Mouse (Mus musculus): ENCODE measurements at regions not wholly inside any gene's neighbourhood (a gene's known extent, or its start where the extent isn't known, plus 50 kb on each side); places are given as distances from the start of the nearest gene placed in this dataset.

DNA sequence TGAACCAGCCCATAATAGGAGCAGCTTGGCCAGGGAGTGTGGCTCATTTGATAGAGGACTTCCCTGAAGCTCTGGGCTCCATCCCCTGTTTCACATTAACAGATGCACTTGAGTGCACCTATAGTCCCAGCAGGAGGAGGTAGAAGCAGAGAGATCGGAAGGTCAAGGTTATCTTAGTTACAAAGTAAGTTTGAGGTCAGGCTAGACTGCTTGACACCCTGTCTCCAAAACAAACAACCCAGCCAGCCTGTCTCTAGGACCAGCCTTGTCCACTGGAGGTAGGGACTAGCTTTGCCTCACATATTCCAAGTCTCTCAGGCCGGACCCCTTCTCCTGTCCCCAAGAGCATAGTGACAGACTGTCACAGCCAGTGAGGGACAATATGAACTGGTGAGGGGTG, 88.9 kb upstream of the Ptpn1 start:
- Histone ChIP-seq H3K27ac (ENCODE audit: low read depth) (no peak overlapping the region), H3K4me3 (ENCODE audit: low read depth, low read length) (no peak overlapping the region), H3K4me2 (ENCODE audit: low read length) (no peak overlapping the region), H3K36me3 (ENCODE audit: control insufficient read depth, insufficient read depth, low read length) (no peaks in the 10 kb centered on the region), H3K9ac (ENCODE audit: low read length) (no peak overlapping the region), H3K9me3 (ENCODE audit: control insufficient read depth, low read length) (no peaks in the 10 kb centered on the region), H3K27me3 (replicated peaks; ENCODE audit: control insufficient read depth, insufficient read depth, low read length) (no peaks in the 10 kb centered on the region), H3K4me1 (replicated peaks; ENCODE audit: control insufficient read depth, insufficient read depth, low read length) (peaks cover 8% of the 10 kb centered on the region)
- no peak for ATAC-seq (replicated peaks; ENCODE audit: low FRiP score, low TSS enrichment, low read depth)
- 83% methylated on average over 2 of the region's 2 CpGs for WGBS
- no peak for DNase-seq (ENCODE audit: low spot score)

DNA sequence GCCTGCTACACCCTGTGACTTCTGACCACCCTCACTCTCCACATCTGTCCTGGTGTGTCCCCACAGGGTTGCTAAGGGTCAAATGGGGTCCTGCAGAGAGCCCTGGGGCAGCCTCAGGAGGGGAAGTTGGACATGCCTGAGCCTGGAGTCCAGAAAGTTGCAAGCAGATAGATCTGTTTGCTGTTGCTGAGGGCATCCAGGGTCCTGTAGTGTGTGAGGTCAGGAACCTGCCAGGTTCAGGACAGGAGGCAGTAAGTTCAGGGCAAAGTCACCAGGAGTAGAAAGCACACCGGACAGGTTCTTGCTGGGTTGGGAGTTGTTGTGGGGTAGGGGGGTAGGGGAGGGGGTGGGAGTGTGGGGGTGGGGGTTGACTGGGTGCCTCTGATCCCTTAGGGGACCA, 89.4 kb upstream of the Ptpn1 start:
- Histone ChIP-seq H3K36me3 (ENCODE audit: control insufficient read depth, insufficient read depth, low read length) (no peaks in the 10 kb centered on the region), H3K27me3 (replicated peaks; ENCODE audit: control insufficient read depth, insufficient read depth, low read length) (no peaks in the 10 kb centered on the region), H3K9me3 (ENCODE audit: control insufficient read depth, low read length) (no peaks in the 10 kb centered on the region), H3K4me2 (ENCODE audit: low read length) (no peak overlapping the region), H3K4me3 (ENCODE audit: low read depth, low read length) (no peak overlapping the region), H3K27ac (ENCODE audit: low read depth) (no peak overlapping the region), H3K4me1 (replicated peaks; ENCODE audit: control insufficient read depth, insufficient read depth, low read length) (peaks cover 8% of the 10 kb centered on the region), H3K9ac (ENCODE audit: low read length) (no peak overlapping the region)
- WGBS = 83% methylated on average over 1 of the region's 1 CpGs
- DNase-seq (ENCODE audit: low spot score) (no peak), ATAC-seq (replicated peaks; ENCODE audit: low FRiP score, low TSS enrichment, low read depth) (no peak)

DNA sequence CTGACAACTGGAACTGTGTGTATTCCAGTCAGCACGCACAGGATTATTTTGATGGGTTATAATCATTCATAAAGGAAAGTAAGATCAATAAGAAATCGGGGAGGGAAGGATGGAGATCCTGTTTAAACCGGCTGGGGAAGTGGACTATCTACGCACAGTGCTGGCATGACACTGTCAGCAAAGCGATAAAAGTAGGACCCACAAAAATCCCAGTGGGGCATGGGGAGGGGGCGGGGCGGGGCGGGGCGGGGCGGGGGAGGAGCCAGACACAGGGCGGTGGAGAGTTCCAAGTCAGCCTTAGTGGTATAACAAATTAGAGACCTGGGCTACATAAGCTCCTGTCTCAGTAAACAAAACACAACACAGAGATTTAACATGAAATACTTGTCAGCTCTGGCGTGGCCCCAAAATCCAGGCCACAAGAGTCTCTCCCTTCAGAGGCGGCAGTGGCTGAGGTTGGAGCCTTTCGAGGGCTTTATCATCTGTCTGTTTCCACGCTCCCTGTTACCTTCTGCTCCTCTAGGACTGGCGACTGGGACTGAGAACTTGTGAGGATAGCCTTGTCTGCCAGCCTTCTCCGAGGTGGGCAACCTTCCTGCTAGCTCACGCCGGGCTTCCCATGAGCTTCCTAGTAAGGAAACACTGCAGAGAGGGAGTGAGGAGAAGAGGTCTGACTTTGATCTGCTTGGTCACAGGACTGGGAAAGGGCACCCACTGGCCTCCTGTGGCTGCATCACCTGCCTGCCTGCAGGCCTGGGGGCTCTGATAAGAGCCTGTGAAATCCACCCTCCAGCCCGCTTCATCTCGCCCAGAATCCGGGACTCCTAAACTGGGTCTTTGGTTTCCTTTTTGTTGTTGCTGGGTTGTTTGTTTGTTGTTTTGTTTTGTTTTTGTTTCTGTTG, 90.3 kb upstream of the Ptpn1 start:
- H3K4me1 ChIP-seq (replicated peaks; ENCODE audit: control insufficient read depth, insufficient read depth, low read length) = peaks cover 14% of the 10 kb centered on the region
- no peak overlapping the region for H3K27ac ChIP-seq (ENCODE audit: low read depth)
- no peaks in the 10 kb centered on the region for H3K27me3 ChIP-seq (replicated peaks; ENCODE audit: control insufficient read depth, insufficient read depth, low read length)
- 40% methylated on average over 22 of the region's 22 CpGs for WGBS
- ATAC-seq (replicated peaks; ENCODE audit: low FRiP score, low TSS enrichment, low read depth) = no peak
- no peaks in the 10 kb centered on the region for H3K9me3 ChIP-seq (ENCODE audit: control insufficient read depth, low read length)
- H3K4me2 ChIP-seq (ENCODE audit: low read length) = no peak overlapping the region
- no peak overlapping the region for H3K4me3 ChIP-seq (ENCODE audit: low read depth, low read length)
- DNase-seq (ENCODE audit: low spot score) = no peak
- no peak overlapping the region for H3K9ac ChIP-seq (ENCODE audit: low read length)
- H3K36me3 ChIP-seq (ENCODE audit: control insufficient read depth, insufficient read depth, low read length) = no peaks in the 10 kb centered on the region

DNA sequence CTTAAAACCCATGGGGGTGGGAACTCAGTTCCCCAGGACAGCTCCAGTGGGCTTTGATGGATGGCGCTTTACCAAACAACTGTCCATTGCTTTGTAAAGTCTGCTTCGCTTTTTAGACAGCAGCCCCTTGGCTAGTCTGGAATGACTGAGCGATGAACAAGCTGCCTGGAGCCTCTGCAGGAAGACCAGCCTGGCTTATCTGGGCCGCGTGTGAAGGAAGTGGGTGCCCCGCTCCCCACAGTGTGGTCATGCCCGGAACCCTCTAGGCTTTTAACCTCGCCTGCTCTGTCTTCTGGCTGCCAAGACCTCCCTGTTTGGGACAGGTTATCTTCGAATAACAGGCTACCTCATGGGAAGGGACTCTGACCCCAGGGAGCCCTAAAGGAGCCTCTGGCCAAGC, 91.5 kb upstream of the Ptpn1 start:
- ATAC-seq (replicated peaks; ENCODE audit: low FRiP score, low TSS enrichment, low read depth) (no peak), DNase-seq (ENCODE audit: low spot score) (no peak)
- Histone ChIP-seq H3K9me3 (ENCODE audit: control insufficient read depth, low read length) (no peaks in the 10 kb centered on the region), H3K4me2 (ENCODE audit: low read length) (no peak overlapping the region), H3K4me1 (replicated peaks; ENCODE audit: control insufficient read depth, insufficient read depth, low read length) (peaks cover 15% of the 10 kb centered on the region), H3K27me3 (replicated peaks; ENCODE audit: control insufficient read depth, insufficient read depth, low read length) (no peaks in the 10 kb centered on the region), H3K4me3 (ENCODE audit: low read depth, low read length) (no peak overlapping the region), H3K27ac (ENCODE audit: low read depth) (no peak overlapping the region), H3K36me3 (ENCODE audit: control insufficient read depth, insufficient read depth, low read length) (no peaks in the 10 kb centered on the region), H3K9ac (ENCODE audit: low read length) (no peak overlapping the region)
- WGBS = 83% methylated on average over 9 of the region's 9 CpGs

DNA sequence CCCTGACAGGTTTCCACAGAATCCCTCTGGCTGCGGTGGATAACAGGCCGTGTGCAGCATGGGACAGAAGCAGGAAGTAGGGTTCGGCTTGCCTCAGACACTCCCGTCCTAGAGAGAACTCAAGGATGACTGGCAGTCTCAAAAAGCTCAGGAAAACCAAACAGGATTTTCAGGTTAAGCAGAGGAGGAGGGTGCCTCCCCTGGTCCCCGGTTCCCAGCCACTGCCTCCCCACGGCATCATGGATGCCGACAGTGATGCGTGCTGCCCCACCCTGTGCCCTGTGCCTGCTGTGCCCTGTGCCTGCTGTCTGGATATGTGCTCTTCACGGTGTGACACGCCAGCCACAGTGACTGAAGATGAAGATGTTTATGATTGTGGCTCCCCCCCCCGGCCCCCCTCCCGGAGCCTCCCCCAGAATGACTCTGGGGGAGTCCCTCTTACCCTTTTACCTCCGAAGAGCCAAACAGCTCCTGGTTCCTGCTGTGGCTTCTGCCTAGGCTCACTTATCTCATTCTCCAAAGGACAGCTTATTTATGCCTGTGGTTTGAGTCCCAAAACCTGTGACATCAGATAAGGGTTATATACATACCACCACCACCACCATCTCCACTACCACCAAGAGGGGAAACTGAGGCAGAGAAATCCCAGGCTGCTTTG, 92.4 kb upstream of the Ptpn1 start:
- H3K27me3 ChIP-seq (replicated peaks; ENCODE audit: control insufficient read depth, insufficient read depth, low read length) = no peaks in the 10 kb centered on the region
- no peak overlapping the region for H3K4me3 ChIP-seq (ENCODE audit: low read depth, low read length)
- WGBS = 55% methylated on average over 13 of the region's 13 CpGs
- no peak overlapping the region for H3K27ac ChIP-seq (ENCODE audit: low read depth)
- ATAC-seq (replicated peaks; ENCODE audit: low FRiP score, low TSS enrichment, low read depth) (no peak), DNase-seq (ENCODE audit: low spot score) (no peak)
- no peak overlapping the region for H3K9ac ChIP-seq (ENCODE audit: low read length)
- no peaks in the 10 kb centered on the region for H3K9me3 ChIP-seq (ENCODE audit: control insufficient read depth, low read length)
- no peak overlapping the region for H3K4me2 ChIP-seq (ENCODE audit: low read length)
- peaks cover 18% of the 10 kb centered on the region for H3K4me1 ChIP-seq (replicated peaks; ENCODE audit: control insufficient read depth, insufficient read depth, low read length)
- H3K36me3 ChIP-seq (ENCODE audit: control insufficient read depth, insufficient read depth, low read length) = no peaks in the 10 kb centered on the region

DNA sequence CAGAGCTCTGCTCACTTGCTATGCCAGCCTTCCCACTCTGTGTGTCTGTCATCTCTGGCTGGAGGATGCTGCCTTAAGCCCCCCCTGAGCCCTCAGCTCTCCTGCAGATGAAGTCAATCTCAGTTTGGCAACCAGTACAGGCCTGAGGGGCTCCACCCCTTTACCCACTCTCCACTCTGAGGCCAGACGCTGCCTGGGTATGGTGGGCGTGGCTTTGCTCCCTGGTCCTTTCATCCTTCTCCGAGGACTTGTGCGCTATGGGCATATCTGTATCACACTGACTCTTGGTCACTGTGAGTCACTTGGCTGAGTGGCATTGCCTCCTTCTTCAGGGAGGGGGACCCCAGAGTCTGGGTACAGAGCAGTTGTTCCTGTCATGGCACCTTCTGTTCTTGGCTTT, 94.3 kb upstream of the Ptpn1 start:
- no peak for DNase-seq (ENCODE audit: low spot score)
- H3K4me2 ChIP-seq (ENCODE audit: low read length) = no peak overlapping the region
- no peaks in the 10 kb centered on the region for H3K36me3 ChIP-seq (ENCODE audit: control insufficient read depth, insufficient read depth, low read length)
- no peak overlapping the region for H3K4me3 ChIP-seq (ENCODE audit: low read depth, low read length)
- peaks cover 32% of the 10 kb centered on the region for H3K4me1 ChIP-seq (replicated peaks; ENCODE audit: control insufficient read depth, insufficient read depth, low read length)
- no peak overlapping the region for H3K9ac ChIP-seq (ENCODE audit: low read length)
- H3K27me3 ChIP-seq (replicated peaks; ENCODE audit: control insufficient read depth, insufficient read depth, low read length) = no peaks in the 10 kb centered on the region
- no peak for ATAC-seq (replicated peaks; ENCODE audit: low FRiP score, low TSS enrichment, low read depth)
- no peak overlapping the region for H3K27ac ChIP-seq (ENCODE audit: low read depth)
- no peaks in the 10 kb centered on the region for H3K9me3 ChIP-seq (ENCODE audit: control insufficient read depth, low read length)
- WGBS = 41% methylated on average over 4 of the region's 4 CpGs

DNA sequence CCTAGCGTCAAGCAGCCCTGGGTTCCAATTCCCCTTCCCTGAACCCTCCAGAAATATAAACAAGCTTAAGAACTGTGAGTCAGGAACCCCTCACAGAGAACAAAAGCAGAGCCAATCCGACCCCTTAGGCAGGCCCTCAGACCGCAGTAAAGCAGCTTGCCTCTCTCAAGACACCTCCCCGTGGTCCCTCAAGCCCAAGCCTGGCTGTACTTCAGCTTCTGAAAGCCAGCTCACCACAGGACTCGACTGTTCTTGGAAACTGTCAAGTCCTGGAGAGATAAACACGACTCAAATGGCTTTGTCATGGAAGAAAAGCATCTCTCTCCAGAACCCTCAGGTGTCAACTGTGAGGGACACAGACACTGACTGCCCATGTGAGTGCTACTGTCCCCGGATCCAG, 95.2 kb upstream of the Ptpn1 start:
- DNase-seq (ENCODE audit: low spot score) (no peak), ATAC-seq (replicated peaks; ENCODE audit: low FRiP score, low TSS enrichment, low read depth) (no peak)
- Histone ChIP-seq H3K27me3 (replicated peaks; ENCODE audit: control insufficient read depth, insufficient read depth, low read length) (no peaks in the 10 kb centered on the region), H3K4me3 (ENCODE audit: low read depth, low read length) (no peak overlapping the region), H3K9me3 (ENCODE audit: control insufficient read depth, low read length) (no peaks in the 10 kb centered on the region), H3K36me3 (ENCODE audit: control insufficient read depth, insufficient read depth, low read length) (no peaks in the 10 kb centered on the region), H3K9ac (ENCODE audit: low read length) (no peak overlapping the region), H3K4me1 (replicated peaks; ENCODE audit: control insufficient read depth, insufficient read depth, low read length) (peaks cover 28% of the 10 kb centered on the region), H3K27ac (ENCODE audit: low read depth) (no peak overlapping the region), H3K4me2 (ENCODE audit: low read length) (no peak overlapping the region)
- WGBS = 24% methylated on average over 7 of the region's 7 CpGs

DNA sequence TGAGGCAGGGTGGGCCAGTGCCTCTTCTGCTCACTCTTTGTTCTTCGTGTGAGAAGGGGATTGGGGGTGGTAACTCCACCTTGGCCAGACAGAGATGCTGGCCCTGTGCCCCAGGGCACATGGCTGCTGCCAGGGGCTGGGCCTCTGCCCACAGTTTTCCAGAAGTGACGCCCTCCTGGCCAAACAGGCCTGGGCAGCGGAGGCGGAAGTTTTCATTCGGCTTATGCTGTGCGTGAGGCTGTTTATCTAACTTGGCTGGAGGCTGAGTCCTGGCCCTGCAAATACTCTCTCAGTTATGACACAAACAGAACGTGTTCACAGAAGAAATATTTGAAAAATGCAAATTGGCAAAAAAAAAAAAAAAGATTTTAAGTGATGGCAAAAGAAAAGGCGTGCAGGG, 97.3 kb upstream of the Ptpn1 start:
- no peaks in the 10 kb centered on the region for H3K27me3 ChIP-seq (replicated peaks; ENCODE audit: control insufficient read depth, insufficient read depth, low read length)
- H3K9ac ChIP-seq (ENCODE audit: low read length) = no peak overlapping the region
- no peaks in the 10 kb centered on the region for H3K36me3 ChIP-seq (ENCODE audit: control insufficient read depth, insufficient read depth, low read length)
- H3K4me2 ChIP-seq (ENCODE audit: low read length) = no peak overlapping the region
- ATAC-seq (replicated peaks; ENCODE audit: low FRiP score, low TSS enrichment, low read depth) (no peak), DNase-seq (ENCODE audit: low spot score) (no peak)
- H3K9me3 ChIP-seq (ENCODE audit: control insufficient read depth, low read length) = no peaks in the 10 kb centered on the region
- peaks cover 24% of the 10 kb centered on the region; the same call in 1 of the 2 replicates for H3K4me1 ChIP-seq (replicated peaks; ENCODE audit: control insufficient read depth, insufficient read depth, low read length)
- H3K4me3 ChIP-seq (ENCODE audit: low read depth, low read length) = no peak overlapping the region
- H3K27ac ChIP-seq (ENCODE audit: low read depth) = peak overlapping the region; percentile 39; the same call in 1 of the 2 replicates
- WGBS = 43% methylated on average over 8 of the region's 8 CpGs
